Mouse (Mus musculus): Measurements from ENCODE around the gene Usp49.
A peak's percentile ranks its signal among the peaks of the same experiment; 100 is the strongest.
"Not testable (repeated sequence)": the region's sequence is repeated elsewhere in the genome, so short reads cannot be mapped to it uniquely, and the experiment has no call there.

The Usp49 gene

DNA sequence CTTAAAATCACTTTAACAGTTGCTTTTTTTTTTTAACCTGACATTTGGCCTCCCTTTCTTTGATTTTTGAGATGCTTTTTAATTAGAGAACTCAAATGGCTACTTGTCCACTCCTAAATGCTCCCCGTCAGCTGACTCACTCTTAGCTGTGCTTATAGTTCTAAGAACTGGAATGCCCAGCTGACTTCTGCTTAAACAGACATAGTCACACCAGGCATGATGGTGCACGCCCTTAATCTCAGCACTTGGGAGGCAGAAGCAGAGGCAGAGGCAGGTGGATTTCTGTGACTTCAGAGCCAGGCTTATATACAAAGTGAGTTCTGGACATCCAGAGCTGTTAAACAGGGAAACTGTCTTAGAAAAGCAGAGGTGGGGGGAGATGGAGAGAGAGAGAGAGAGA lies 21.5 kb downstream of the Usp49 start:
- no peak for DNase-seq

DNA sequence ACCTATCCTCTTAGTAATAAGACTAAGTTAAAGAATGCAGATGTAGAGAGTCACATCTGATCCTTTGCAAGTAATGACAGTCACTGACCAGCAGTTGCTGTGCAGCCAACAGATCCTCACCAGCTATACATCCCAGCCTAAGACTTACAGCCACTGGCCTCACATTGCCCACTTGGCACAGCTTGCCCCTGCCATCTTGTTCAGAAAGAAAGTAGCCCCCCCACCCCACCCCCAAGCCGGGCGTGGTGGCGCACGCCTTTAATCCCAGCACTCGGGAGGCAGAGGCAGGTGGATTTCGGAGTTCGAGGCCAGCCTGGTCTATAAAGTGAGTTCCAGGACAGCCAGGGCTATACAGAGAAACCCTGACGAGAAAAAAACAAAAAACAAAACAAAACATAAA lies 23.9 kb downstream of the Usp49 start:
- not testable (repeated sequence) for DNase-seq

DNA sequence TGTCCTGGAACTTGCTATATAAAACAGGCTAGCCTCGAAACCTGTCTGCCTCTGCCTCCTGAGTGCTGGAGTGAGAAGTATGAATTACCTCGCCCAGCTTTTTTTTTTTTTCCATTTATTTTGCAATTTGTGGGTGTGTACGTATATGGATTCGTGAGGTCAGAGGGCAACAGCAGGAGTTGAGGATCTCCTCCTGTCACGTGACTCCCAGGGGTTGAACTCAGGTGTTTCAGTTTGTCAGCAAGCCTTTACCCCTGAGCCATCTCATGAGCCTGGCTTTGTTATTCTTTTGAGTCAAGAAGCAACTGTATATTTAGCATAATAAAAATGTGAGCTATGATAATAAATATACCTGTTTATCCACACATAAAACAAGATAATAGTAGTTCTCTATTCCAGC lies 25.2 kb downstream of the Usp49 start:
- no peak for DNase-seq

DNA sequence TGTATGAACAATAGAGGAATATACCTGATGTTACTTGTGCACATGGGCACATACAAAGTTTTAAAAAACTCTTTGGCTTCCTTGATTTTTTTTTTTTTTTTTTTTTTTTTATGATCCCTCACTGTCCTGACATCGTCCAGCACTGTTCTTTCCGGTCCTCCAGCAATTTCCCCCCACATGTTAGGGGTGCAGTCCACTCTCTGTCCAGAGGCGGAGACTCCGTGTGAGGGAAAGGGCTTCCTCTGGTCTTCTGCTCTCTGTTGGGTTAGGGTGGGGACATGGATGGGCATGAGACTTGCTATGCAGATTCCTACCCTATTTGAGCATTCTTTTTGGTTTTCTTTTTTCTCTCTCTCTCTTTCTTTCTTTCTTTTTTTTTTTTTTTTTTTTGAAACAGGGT lies 27.4 kb downstream of the Usp49 start:
- DNase-seq = no peak

DNA sequence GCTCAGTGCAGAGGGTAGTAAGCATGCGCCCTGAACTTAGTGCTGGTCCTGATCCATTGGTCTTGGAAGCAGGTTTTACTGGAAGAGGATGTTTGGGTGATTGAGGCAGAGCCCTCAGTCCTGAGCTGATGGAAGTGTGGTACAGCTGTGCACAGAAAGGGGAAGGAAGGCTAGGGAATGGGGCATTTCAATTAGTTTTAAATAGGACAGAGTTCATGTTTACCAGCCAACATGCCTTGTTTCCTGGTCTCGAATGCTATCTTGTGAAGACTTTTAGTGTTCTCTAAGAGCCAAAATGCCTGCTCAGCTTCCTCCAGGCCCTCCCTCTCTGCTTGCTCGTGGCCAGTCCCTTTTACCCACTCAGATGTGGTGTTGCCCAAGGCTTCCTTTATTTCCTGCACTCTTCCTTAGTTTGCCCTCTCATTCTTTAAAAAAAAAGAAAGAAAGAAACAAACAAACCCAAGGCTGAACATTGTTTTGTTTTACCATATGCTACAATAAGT lies 28.3 kb downstream of the Usp49 start:
- no peak for DNase-seq

DNA sequence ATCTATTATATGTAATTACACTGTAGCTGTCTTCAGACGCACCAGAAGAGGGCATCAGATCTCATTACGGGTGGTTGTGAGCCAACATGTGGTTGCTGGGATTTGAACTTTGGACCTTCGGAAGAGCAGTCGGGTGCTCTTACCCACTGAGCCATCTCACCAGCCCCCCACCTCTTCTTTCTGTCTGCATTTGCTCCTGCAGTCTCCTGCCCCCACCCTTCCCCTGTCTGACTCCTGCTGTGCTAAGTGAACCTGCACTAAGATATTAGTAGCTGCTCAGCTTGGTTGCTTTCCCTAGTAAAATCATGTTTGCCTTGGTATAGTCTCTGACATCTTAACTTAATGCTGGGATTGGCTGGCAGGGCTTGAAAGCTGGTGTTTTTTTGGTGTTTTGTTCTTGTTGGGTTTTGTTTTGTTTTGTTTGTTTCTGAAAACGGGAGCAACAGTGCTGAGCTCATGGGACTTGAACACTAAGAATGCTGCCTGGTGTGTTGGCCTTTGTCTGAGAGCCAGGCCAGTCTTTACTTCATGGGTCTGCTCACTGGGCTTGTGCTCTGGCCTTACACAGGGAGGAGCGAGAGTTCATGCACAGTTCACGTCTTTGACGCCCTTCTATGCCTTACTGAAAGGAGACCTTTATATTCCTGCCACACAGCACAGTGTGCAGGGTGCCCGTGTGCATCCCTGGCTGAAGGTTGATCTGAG lies 32.7 kb downstream of the Usp49 start:
- no peak for DNase-seq

DNA sequence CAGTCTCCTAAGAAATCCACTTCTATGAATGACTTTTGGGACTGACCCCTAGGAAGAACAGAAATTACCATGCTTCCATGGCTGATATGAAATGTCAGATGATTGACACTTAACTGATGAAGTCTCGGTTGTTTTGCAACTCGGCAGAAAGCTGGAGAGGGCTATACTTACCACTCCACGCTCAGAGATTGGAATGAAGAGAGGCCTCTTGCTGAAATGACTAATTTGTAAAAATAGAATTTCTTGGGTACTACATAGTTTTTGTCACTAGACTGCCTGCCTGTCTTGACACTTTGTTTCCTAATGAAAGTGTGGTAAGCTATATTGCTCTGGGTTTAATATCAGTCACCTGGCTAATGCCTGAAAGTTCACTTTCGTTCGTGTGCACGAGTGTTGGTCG lies 34.0 kb downstream of the Usp49 start:
- no peak for DNase-seq

DNA sequence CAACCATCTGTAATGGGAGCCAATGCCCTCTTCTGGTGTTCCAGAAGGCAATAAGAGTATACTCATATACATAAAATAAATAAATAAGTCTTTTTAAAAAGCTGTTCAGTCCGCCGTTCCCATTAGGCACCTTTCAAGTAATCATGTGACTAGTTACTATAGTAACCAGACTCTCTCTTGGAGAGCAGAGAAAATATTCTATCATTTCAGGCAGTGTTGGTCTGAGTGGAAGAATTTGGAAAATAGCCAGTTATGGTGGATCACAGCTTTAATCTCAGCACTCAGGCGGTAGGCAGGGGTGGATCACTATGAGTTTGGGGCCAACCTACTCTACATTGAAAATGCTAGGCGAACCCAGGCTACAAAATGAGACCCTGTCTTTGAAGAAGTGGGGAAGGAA lies 38.7 kb downstream of the Usp49 start:
- no peak for DNase-seq

DNA sequence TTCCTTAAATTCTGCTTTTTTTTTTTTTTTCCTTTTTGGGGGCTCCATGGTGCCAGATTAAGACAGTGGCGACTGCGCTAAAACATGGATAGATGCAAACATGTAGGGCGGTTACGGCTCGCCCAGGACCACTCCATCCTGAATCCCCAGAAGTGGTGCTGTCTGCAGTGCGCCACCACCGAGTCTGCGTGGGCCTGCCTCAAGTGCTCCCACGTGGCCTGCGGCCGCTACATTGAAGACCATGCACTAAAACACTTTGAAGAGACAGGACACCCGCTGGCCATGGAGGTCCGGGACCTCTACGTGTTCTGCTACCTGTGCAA lies 41.5 kb downstream of the Usp49 start:
- no peak for DNase-seq

DNA sequence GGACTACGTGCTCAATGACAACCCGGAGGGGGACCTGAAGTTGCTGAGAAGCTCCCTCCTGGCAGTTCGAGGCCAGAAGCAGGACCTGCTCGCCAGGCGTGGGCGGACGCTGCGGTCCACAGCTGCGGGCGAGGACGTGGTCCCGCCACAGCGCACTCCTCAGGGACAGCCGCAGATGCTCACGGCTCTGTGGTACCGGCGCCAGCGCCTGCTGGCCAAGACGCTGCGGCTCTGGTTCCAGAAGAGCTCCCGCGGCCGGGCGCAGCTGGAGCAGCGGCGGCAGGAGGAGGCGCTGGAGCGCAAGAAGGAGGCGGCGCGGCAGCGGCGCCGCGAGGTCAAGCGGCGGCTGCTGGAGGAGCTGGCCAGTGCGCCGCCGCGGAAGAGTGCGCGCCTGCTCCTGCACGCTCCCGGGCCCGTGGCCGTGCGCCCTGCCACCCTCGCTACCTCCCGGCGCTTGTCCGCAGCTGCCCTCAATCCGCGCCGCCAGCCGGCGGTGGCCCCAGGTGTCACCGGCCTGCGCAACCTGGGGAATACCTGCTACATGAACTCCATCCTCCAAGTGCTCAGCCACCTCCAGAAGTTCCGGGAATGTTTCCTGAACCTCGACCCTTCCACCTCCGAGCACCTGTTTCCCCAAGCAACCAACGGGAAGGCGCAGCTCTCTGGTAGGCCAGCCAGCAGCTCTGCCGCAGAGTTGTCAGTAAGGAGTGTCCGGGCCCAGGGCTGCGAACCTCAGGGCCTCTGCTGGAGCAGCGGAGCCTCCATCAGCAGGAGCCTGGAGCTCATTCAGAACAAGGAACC lies 42.0 kb downstream of the Usp49 start:
- DNase-seq = peak; percentile 58

DNA sequence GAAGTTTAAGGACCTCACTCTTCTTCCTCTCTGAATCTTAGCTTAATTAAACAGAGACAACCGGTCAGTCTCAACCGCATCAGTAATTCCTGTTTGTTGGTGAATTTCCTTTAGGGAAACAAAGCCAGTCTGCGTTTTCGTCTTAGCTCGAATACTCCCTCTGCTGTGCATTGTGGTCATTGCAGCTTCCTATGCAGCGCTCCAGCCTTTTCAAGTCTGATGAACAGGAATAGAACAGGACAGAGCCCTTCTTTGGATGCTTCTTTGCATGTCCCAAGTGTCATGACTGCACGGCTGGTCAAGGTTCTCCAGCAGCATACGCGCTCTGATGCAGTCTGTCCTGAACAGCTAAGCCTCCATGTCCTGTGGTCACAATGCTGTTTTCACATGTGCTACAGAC lies 46.1 kb downstream of the Usp49 start:
- DNase-seq = peak; percentile 62

DNA sequence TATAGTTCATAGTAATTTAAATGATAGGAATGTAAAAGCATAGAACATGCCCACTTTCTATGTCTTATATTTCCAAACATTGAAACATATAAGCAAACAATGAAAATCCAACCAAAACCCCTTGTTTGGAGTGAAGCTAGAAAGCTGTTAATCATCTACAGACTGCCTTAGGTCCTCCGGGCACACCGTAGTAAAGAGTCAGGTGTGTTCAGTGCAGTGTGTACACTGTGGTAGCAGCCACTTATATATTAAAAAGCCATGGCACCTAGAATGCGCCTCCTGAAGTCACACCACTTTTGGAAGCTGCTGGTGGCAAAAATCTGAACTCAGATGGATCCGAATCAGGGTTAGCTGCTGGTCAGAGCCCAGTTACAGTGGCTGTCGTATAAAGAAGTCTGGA lies 47.7 kb downstream of the Usp49 start:
- no peak for DNase-seq

DNA sequence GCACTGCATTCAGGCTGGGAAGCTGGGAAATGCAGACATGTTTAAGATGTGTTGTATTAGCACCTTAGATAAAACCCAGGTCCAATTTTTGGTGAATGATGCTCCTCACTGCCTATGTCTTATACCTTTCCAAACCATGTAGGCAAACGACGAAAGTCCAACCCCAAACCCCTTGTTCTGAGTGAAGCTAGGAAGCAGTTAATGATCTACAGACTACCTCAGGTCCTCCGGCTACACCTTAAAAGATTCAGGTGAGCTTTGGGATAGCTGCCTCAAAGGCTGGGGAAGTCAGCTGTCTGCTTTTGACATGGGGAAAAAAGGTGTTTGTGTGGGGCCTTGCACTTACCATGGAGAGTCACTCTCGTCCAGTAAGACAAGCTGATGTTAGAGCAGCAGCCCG lies 48.2 kb downstream of the Usp49 start:
- no peak for DNase-seq

DNA sequence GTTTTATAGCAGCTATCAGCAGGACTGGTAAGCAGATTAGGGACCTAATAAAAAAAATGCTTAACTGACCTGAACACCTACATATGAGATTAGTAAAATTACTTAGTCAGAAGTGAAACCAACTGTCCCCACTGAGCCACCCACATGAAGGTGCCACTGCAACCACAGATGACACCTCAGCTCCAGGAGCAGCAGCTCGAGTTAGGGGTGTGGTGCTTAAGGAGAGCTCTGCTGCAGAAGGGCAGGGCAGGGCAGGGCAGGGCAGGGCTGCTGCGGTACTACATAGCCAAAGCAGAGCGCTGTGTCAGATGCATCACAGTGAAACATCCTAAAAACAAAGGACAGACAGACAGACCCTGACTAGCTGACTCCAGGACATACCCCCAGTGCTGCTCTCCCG lies 52.3 kb downstream of the Usp49 start:
- DNase-seq = no peak

DNA sequence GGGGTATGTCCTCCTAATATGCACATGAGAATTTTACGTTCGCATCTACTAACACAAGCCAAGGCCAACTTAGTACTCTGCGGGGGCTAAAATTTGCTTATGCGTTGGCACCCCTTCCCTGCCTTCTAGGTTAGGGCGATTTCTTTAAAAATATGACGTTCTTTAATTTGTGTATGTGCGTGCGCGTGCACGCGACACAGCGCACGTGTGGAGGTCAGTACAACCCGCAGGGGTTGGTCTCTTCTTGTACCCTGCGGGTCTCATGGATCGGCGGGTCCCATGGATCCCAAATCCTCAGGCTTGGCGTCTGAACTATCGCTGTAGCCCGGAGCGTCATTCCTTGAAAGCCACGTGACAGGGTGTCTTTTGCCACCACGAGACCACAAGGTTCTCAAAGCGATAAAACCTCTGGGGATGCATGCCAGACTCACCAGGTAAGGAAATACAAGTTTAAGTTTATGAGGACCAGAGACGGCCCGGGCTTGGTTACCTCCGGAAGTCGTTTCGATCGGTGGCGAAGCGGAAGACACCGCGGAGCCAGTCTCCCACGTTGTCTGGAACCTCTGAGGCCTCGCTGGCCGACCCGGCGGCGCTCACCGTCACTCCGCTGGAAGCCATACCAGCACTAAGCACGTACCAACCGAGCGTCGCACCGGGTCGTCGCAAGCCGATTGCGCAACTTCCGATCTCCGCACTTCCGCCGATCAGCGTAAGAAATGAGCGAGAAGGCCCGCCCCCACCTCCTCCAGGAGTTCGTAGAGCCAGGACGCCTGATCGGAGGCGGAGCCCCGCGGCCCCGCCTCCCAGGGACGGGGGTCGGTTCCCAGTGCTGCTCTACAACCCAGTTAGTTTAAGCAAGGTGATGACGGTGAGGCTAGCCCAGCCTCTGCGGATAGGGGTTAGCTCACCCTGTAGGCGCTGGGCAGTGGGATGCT lies 57.2 kb downstream of the Usp49 start:
- peak; percentile 95 for DNase-seq

DNA sequence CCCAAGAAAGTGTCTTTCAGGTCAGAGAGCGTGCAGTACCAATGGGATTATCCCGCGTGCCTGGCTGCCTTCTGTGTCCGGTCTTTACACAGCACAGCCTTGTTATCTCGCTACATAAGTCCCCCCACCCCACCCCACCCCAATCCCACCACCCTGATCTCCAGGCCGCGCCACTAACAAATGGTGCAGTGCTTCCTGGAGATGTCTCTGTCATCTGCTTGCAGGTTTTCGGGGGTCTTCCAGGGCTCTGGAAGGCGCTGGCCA lies 57.8 kb downstream of the Usp49 start, which contains the start of gene Tomm6:
Gene Tomm6, minus strand, starts transcription at position 43 of the 264 bp plus-strand sequence.
- DNase-seq = no peak

DNA sequence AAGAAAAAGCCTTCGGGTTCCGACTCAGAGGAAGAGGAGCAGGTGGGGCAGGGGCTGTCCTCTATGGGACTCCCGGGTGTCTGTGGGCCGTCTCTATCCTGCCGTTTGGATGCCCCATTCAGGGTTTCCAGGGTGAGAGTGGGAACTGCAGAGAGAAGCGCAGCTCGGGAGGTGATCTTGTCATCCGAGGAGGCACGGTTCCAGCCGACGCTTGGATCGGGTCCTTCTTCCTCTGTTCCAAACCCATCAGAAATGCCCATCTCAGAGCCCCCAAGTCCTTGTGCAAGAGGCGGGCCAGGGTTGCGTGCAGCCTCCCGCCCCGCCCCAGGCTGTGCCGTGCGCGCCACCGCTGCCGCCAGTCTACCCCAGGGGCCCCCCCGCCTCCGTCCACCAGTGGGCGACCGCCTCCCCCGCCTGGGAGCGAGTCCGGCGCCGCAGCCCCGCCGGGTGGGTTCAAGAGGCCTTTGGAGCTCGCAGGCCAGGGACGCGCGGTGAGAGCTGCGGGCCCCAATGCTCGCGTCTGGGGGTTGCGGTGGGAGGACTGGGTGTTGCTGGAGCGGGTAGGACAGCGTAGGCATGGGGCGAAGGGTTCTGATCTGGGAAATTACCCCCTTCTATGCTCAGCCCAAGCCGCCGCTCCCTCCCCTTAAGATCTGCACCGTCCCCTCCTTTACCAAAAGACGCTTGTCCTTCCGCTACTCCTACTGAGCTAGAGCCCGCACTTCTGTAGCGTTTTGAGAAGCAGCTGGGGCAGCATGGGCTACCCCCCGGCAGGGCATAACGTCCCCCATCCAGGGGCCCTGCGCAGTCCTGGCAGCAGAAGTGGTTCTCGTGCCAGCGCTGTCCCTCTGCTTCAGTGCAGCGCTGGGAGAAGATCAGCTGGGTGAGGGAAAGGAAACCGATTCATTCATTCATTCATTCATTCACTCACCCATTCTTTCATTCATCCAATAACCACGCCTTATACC lies 58.4 kb downstream of the Usp49 start, which contains the start of gene Frs3:
Gene Frs3, plus strand, starts transcription at position 423 of the 968 bp plus-strand sequence.
- peak; percentile 86 for DNase-seq

DNA sequence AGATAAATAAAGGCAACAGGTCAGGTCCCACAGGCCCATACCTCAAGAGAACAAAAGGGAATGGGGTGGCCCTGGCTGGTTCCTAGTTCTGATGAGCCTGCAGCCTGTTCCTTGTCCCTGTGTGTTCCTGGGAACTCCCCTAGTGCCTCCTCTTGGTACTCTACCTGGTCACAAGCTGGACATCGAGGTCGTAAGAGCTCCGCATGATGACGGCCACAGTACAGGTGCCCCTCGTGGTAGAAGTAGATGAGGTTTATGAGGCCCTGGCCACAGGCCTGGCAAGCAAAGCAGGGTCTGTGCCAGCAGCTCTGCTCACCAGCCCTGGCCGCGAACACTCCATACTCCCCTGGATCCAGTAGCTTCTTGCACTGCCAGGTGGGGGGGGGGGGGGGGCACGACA lies 59.4 kb downstream of the Usp49 start:
- no peak for DNase-seq

DNA sequence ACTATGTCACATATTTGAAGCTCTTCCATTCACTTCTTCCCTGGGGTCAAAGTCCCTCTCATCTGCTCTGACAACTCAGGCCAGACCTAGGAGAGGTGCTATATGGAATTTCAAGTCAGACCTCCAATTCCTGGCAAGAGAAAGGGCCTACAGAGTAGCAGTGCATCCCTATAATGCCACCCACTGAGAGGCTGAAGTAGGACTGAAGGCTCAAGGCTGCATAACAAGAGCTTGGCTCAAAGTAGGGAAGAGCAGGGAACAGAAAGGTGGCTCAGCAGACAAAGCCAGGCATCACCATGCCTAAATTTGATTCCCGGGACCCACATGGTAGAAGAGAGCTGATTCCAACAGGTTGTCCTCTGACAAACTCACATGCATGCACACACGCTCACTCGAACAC lies 61.2 kb downstream of the Usp49 start:
- DNase-seq = no peak

DNA sequence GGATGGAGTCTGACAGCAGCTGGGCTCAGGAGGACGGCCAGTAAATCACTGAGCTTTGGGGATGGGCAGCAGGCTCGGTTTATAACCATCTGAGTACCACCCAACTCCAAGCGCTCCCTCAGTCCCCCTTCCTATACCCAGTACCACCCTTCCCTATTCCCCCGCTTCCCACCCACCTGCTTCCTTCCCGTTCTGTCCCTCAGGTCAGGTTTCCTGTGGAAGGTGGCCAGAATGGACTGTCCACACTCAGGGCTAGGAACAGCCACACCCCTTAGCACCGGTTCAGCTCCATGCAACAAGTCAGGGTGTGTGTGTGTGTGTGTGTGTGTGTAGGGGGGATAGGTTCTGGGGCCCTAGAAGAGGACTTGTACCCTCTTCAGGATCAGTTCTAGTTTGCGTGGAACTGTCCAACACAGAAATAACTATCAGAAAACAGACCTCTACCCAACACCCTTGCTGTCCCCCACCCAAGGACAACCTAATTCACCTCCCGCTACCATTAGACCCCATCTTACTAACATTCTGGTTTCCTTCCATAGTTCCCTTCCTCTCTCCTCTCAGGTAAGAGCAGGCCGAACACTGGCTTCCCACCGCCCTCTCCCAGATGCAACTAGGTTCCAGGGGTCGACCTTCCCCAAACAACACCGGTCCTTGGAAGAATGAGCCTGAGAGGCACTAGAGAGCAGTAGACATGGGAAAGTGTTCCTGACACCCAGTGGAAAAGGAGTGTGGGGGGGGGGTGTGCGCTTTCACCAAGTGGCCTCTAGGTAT lies 63.4 kb downstream of the Usp49 start:
- DNase-seq = no peak

DNA sequence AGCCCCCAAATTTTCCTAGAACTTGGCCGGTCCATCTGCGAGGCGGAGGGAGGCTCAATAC lies 63.8 kb downstream of the Usp49 start, which contains the start of gene Gm21981:
Gene Gm21981, minus strand, starts transcription at position 14 of the 61 bp plus-strand sequence.
- no peak for DNase-seq
